Mouse (Mus musculus) naive thymus-derived CD4-positive, alpha-beta T cell, adult 2 months (primary cell): Measurements from ENCODE around the gene Hjurp.
"Not testable (repeated sequence)": the region's sequence is repeated elsewhere in the genome, so short reads cannot be mapped to it uniquely, and the experiment has no call there.

Experiments
- DNase-seq: peaks from one replicate; pipeline ENCODE4 v3.0.0-alpha.2; 2011; ENCODE audit warnings: low read depth

Hjurp gene

DNA sequence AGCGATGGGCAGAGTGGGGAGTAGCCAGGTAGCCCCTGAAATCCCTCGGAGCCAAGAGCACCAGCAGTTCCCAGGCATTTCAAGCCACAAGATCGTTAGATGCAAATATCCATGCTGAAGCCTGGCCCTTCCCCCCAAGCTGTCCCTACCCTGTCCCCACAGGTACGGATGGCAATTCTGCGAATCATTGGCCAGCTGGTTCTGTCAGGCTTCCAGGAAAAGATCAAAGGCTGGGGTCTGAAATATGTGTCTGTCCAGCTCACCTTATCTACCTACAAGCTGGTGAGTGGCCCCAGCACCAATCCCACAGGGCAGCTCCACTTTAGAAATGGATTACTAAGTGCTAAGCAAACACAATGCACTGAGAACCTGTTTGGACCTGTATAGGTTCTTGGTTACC is 40.1 kb downstream of the Hjurp start:
- DNase-seq = no peak

DNA sequence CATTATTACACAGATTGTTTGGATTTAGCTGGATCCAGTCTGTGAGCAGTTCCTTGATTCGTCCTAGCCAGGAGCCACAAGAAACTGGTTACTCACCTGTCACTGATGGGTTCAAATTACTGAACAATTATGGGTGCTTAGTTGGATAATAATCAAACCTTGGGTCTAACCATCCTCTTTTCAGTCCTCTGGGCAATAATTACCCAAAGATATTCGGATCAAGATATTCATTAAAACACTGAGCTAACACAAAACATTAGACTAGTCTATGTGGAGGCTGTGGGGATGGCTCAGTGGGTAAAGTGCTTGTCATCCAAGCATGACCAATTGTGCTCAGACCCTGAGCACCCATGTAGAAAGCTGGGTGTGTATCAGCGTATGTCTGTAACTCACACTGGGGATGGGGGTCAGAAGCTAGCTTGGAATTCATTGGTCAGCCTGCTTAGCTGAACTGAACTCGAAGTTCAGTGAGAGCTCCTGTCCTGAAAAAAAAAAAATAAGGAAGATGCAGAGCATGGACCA is 41.5 kb downstream of the Hjurp start:
- no peak for DNase-seq

DNA sequence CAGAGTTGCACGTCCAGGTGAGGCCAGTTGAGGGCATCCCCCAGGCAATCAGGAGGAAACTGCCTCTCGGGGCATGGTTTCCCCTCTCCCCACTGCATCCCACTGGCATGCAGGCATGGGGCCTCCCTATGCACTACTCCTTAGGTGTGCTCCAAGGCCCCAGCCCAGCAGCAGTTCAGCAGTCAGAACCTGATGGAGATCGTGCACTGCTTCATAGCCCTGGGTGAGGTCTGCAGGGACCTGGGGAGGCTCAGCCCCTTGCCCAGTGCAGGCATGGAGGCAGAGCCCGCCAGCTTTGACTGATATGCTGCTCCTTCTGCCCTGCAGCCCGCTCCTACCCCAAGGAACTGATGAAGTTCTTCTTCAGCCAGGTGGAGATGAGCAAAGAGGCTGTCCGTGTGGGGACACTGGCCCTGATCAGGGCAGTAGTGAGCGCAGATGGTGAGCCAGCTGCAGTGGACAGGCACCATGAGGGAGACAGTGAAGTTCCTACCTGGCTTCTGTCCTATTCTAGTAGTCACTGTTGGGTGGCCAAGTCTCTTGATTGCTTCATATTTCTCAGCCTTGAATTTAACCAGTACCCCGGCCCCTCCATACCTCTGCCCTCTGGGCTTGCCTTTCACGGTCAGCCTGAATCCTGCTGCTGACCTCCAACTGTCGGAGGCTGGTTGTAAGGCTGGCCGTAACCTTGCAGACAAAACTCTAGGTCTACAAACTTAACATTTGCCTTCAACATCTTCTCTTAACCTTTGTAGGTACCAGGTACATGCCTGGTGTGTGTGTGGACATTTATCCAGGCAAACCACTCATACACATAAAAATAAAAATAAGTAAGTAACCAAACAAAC is 42.2 kb downstream of the Hjurp start:
- DNase-seq = no peak

DNA sequence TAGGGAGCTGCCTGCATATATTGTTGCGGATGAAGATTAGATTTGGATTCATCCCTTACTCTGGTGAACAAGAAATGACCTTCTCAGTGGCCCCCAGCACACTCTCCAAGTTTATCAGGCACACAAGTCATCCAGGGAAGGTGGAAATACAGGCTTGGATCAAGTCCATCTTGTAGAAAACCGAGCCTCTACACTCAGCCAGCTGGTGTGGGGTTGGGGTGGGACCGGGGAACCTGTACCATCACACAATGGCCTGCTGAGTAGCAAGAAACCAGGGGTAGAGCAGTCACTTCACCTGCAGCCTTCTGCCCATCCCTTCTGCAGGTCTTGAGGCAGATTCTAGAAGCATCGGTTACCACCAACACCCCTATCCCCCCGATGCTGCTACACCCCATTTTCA is 42.8 kb downstream of the Hjurp start:
- no peak for DNase-seq

DNA sequence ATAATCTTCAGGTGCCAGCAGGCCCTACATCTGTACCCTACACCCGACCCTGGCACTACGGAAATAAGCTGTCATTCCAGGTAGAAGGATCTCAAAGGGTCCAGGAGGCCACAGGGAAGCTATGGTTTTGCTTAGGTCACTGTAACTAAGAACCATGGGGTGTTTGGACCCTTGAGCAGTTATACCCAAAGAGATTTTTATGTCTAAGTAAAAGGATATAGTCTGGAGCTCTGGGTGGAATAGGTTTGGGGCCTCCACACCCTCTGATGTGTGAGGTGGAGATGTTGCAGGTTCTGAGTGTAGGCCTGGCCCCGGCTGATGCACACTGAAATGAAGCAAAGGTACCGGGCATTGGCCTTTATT is 43.2 kb downstream of the Hjurp start:
- DNase-seq = no peak

DNA sequence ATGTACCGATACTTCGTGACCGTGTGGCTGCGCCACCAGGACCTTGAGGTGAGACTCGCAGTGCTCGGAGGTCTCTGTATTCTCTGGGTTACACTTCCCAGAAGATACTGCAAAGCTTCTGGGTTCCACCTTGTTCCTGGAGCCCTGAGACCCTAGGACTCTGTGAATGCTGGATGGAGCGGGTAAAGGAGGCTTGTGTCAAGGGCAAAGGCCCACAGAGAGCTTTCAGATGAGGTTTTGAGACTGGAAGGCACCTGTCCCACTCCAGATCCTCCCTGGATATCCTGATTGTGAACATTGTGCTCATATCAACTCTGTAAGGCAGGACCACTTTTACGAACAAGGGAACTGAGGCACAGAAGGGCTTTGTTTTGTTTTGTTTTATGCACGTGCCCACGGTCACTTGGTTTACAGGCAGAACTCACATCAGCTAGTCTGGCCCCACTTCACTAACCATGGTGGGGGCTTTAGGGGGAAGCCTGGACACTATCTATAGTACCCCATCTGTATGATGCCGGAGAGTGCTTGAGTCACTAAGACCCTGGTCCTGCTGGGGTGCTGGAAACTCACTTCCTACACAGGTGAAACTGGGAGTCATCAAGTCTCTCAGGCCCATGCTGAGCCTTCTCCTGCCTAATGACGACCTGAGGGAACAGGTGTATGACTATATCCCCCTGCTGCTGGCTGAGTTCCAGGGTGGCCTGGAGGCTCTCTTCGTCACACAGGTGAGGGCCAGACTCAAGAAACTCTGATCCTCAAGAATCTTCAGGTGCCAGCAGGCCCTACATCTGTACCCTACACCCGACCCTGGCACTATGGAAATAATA is 43.8 kb downstream of the Hjurp start:
- DNase-seq = no peak

DNA sequence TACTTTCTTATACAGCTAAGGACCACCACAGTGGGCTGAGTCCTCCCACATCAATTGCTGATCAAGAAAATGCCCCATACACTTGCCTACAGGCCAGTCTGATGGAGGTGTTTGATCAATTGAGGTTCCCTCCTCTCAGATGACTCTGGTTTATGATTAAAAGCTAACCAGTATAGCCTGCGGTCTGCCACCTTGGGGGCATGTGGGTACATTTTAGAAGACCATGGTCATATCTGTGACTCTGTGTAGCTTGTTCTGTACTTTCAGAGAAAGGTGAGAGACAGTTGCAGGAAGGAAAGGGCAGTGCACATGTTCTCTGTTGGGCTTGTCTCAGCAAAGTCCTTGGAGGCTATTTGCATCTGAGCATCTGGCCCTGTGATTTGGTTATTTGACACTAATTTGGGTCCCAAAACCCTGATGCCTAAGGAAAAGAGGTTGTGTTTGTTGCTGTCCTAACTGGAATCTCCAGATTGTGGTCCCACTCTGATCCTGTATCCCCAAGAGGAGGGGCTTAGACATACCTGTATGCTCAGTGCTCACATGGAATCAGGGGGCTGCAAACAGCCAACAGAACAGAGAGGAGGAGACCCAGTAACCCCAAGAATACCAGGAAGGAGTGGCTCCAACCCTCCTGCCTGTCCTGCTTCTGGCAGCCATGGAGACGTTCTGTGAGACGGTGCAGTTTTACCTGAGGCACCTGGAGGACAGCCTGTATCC is 44.6 kb downstream of the Hjurp start:
- DNase-seq = no peak

DNA sequence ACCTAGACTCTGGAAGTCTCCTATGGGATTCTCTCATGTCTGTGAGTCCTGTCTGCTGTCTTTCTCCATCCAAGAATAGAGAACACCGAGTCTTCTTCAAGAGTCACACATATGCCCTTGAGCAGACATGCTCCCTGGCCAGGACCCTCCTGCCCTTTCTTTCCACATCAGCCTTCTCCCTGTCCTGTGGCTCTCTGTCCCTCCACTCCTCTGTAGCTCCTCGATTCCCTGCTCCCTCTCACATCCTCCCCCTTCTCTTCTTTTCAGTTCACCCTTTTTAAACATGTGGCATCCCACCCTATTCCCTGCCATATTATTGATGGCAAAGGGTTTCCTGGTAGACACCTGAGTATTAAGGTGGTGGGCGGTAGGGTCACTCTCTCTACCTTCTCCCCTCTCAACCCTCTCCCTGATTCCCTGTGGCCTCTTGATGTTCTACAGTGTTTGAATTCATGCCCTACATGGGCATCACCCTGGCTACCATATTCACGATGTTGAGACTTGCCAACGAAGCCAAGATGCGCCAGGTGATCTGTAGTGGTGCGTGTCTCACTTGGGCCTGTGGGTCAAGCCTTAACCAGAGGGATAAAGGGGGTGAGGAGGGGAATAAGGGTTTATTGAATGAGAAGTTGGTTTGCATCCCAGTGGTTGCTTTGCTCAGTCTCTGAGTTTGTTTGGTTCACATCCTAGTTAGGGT is 45.5 kb downstream of the Hjurp start:
- DNase-seq = no peak

DNA sequence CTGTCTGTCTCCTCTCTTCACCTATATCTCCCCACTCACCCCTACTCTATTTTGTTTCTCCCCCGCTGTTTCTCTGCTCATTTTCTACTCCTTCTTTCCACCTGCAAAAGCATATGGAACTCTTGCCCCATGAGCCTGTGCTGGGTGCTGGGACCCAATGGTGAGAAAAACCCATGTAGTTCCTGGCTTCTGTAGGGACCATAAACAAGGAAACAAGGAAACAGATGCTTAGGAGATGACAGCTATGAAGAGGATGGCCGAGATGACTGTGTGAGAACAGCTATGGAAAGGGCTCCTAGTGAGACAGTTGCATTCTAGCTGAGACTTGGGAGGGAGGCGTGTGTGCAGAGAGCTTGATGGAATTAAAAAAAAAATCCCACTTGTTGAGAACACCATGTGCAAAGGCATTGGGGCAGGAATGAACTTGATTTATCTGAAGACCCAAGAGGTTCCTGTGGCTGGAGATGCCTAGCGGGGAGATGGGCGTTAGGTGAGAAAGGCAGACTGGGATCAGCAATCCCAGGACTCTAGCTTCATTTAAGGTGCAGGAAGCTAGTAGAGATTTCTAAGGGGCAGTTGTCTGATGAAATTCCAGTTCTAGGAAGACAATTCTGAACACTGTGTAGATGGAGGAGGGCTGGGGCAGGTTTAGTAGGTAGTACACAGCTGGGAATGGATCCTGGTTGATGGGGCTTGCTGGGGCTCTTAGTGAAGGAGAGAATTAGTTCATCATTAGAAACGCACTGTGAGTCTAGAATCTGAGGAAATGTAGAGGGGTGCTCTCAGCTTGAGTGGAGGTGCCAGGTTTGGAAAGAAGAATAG is 46.2 kb downstream of the Hjurp start:
- no peak for DNase-seq

DNA sequence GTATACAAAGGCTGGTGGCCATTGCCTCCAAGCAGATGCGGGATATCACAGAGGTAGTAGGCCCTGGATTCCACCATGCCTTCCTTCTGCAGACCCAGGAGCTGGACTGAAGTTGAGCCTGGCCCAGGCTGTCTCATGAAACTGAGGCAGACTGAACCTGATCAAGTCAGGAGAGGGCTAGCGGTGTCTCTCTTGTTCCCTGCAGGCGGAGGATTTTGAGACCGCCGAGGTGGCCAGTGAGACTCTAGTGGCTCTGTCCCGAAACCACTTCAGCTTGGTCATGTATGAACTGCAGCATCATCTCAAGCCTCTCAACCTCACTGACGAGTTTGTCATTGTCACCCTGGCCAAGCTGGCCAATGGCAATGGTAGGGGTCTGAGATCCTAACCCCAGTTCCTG is 47.0 kb downstream of the Hjurp start:
- no peak for DNase-seq

DNA sequence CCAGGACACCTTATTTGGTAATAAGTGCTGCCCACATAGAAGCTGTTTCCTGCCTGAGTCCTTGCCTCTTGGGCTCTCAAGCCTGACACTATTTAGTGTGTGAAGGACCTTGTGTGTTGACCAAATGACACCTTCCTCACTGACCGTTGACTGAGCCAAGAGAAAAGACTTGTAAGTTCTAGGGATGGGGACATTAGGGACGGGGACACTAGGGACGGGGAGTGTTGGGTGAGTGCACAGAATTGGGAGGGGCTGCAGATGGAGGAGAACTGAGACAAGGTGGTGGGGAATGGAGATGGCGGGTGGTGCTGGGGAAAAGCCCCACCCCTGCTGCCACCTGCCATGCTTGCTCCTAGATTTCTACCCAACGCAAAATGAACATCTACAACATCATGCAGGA is 47.4 kb downstream of the Hjurp start:
- DNase-seq = no peak

DNA sequence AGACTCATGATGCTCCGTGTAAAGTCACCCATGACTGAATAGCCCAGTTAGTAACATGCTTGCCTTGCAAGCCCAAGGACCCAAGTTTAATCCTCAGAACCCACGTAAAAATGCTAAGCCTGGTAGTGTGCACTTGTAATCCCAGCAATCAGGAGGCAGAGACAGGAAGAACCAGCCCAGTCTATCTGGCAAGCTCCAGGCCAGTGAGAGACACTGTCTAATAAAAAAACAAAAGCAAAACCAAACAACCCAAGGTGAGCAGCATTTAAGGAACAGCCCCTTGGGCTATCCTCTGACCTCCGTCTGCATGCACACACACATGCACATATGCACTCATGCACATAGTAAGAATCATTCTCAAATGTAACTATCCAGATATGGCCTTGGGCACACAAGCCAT is 47.9 kb downstream of the Hjurp start:
- no peak for DNase-seq

DNA sequence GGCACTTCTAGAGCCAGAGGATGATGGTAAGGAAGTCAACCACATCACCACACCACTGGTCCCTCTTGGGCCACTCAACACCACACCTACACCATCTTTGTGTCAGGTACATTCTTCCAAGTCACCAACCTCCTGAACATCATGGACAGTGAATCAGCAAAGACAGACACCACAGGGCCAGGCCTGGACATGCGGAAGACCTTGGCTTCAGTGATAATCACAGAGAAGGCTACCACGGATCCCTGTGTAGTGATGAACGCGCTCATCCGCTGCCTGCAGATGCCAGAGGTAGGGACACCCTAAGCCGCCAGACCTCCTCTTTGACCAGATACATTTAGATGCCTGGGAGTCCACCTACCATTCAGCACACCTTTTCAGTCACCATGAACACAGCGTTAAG is 49.3 kb downstream of the Hjurp start:
- no peak for DNase-seq

DNA sequence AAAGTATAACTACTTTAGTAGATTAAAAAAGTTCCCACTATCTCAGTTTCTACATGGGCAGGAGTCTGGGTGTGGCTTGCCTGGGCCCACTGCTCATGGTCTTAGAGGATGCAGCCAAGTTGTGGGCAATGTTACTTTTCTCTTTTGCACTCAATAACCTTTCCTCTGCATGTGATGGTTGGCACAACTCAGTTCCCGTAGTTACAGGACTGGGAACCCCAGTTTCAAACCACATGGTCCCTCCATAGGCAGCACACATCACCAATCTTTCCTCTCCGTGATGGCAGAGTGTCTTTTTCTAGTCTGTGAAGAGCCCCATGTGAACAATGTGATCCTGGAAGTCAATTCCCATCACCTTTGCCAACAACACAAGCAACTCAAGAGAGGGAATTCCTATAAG is 50.0 kb downstream of the Hjurp start:
- no peak for DNase-seq

DNA sequence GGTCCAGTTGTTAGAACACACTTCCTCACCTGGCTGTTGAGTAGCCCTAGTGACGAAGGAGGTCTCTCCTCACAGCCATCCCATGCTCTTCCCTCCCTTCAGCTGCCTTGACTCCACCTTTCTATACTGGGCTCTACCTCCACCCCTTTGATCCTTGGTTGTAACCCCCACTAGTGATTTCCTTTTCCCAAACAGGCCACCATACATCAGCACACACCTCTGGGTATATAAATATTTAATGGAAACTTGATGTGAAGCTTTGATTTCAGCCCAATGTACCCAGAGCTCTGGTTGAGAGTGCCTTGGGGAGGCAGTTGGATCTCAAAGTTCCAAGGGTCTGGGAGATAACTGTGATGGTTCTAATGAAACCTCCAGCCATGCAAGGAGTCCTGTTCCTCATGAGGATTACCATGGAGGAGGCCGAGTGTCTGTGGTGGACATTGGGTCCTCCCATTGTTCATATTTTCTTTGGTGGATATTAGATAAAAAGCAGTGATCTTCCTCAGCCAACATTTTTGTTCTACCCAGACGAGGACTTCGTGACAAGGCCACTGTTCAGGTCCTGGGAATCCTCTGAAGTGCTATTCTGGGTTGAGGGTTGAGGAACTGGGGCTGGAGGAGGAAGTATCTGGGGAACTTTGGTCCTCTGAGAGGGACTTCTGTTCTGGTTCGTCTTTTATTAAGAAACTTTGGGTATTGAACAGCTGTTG is 50.6 kb downstream of the Hjurp start, which contains the start of gene Mroh2a:
Mroh2a (plus strand) TSS at position 317 of the 710 bp plus-strand sequence.
- DNase-seq = no peak

DNA sequence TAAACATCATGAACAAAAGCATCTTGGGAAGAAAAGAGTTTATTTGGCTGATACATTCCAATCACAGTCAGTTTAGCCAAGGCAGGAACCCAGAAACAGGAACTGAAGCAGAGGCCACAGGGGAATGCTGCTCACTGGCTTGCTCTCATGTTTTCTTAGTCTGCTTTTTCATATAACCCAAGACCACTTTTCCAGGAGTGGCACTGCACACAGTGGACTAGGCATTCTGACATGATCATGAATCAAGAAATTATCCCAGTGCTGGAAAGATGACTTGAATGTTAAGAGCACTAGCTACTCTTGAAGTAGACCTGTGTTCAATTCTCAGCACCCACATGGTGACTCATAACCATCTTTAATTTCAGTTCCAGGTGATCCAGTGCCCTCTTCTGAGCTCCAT is 51.7 kb downstream of the Hjurp start:
- no peak for DNase-seq

DNA sequence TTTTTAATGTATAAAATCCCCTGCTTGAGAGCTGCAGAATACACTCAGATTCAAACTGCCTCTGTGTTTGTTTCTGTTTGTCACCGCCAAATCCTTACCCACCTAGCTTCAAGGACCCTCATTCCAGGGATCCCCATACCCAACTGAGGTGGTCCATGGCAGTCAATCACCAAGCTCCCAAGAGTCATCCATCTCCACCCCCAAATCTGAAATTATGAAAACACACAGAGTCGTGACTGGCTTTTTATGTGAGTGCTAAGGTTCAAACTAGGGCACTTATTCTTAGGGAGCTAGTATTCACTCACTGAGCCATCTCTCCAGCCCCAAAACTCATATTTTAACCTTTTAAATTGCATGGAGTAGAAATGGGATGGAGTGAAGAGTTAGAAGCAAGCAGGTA is 52.1 kb downstream of the Hjurp start:
- DNase-seq = not testable (repeated sequence)

DNA sequence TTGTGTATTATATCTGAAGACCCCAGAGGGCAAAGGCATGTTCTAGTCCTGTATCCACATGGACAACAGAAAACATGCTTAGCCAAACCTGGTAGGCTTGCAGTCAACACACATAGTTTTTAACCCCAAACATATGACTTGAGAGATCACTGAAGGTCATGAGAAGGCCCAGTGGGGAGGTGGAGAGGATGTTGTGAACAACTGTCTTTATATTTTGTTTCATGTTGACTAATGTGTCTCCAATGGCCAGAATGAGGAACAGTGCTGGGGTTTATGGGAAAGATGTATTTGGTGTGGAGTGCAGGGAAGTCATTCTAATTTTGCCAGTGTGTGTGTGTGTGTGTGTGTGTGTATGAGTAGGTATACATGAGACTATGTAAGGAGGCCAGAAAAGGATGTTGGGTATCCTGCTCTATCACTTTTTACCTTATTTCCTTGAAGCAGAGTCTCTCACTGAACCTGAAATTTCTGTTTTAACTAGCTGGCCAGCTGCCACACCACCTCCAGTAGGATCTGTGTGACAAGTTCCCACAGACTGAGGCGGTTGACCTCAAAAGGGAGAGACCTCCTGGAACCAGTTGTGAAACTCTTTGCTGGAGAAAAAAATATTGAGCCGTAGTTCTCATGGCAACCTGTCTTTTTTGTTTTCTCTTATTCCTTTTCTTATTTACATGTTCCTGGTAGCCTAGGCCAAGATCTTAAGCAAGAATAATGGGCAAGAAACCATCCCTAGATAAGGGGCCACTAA is 53.2 kb downstream of the Hjurp start:
- DNase-seq = no peak

DNA sequence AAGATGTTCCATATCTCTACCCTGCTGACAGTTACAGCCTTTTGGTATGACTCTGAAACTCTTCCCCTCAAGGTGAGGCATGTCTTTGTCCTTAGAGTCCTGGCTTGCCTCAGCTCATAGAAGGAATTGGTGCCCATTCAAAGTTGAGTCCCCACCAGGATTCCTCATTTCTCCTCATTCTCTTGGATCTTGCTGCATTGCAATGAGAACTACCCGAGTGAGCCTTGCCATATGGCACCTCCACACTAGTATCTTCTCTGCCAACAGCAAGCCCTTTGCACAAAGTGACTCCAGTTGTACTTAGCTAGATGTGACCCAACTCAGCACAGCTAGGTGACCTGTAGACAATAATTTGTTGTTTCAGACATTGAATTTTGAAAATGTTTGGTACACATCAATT is 53.8 kb downstream of the Hjurp start:
- DNase-seq = no peak
